Mouse (Mus musculus) heart, adult 2 months (tissue): ENCODE measurements at regions not wholly inside any gene's neighbourhood (a gene's known extent, or its start where the extent isn't known, plus 50 kb on each side); places are given as distances from the start of the nearest gene placed in this dataset.

Source experiments
- CTCF ChIP-seq: fragments of 200-600 bp; IDR thresholded peaks from 2 replicates; pipeline ENCODE4 v1.8.1; 2022; ENCODE audit warnings: antibody characterized with exemption, mild to moderate bottlenecking, moderate library complexity
- EP300 ChIP-seq: fragments of 200-500 bp; IDR thresholded peaks from 2 replicates; pipeline ENCODE4 v1.6.1; 2011; ENCODE audit warnings: low read depth, low read length, control low read depth; ENCODE audit not compliant: insufficient read depth
- POLR2A ChIP-seq: fragments of 200-500 bp; IDR thresholded peaks from 2 replicates; pipeline ENCODE4 v1.6.1; 2011; ENCODE audit warnings: mild to moderate bottlenecking, low read depth, low read length, control low read depth; ENCODE audit not compliant: insufficient read depth

- TF ChIP-seq POLR2A, result no peak
- no peak for TF ChIP-seq CTCF
- no peak for TF ChIP-seq EP300
These were observed 564.2 kb upstream of the Gm19410 start for GRCm38 (mm10) chr8:35201416-35201815.
